ENCODE assay signal across 8 mouse cellular contexts in the genomic region with DNA sequence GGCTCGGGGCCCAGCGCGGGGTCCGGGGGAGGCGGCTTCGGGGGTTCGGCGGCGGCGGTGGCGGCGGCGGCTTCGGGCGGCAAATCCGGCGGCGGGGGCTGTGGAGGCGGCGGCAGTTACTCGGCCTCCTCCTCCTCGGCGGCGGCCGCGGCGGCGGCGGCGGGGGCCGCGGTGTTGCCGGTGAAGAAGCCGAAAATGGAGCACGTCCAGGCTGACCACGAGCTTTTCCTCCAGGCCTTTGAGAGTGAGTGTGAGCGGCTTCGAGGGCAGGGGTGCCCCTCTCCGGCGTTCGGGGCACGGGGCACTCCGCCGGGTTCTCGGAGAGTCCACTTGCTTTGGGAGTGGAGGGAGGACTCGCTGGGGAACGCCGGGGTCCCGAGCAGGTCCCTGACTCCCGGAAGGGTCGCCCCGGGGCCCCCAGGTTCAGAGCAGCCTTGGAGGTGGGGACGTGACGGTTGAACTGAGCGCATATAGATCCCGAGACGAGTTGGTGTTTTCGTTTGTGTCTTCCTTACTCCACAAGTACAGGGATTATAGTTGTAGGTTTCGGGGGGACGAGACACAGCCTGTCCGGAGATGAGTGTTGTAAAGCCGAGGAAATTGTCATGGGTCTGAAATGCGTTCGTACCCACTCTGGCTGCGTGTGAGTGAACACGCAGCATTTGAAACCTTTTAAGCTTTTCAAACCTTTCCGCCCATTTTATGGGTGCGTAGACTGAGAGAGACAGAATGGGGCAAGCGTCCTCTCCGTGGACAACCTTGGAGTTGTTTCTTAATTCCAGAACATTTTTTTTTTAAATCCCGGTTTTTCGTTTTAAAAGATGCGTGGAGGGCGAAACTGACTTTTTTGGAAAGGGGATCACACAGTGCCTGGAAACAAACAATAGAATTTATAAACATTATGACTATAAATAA. TPM values are rescaled to one million over a fixed set of nuclear protein-coding genes. Genes with fewer than 3 reads are reported as not detected.
DNase-seq lines count a peak whose midpoint lies in the region; ATAC-seq and TF ChIP-seq lines count a peak whose summit lies in the region.

No protein-coding gene starts in this region.

- WGBS in forebrain, embryonic 14.5 days, result under 1% methylated on average over 66 of the region's 74 CpGs
- under 1% methylated on average over 58 of the region's 74 CpGs for WGBS in limb, embryonic 11.5 days
- WGBS in midbrain, postnatal 0 days, result under 1% methylated on average over 57 of the region's 74 CpGs

- no peaks in the 10 kb centered on the region for H3K27me3 ChIP-seq in forebrain, embryonic 14.5 days (replicated peaks; ENCODE audit: control insufficient read depth, insufficient read depth, low read length)
- no peaks in the 10 kb centered on the region for H3K27me3 ChIP-seq in limb, embryonic 11.5 days (ENCODE audit: control insufficient read depth, insufficient read depth, low read length)
- H3K27me3 ChIP-seq in midbrain, postnatal 0 days (ENCODE audit: insufficient read depth, low read length), result no peaks in the 10 kb centered on the region

- peak overlapping the region; percentile 99 for H3K27ac ChIP-seq in forebrain, embryonic 14.5 days (ENCODE audit: low read depth, low read length)
- peak overlapping the region; percentile 99 for H3K27ac ChIP-seq in limb, embryonic 11.5 days (replicated peaks; ENCODE audit: low read depth, low read length)
- H3K27ac ChIP-seq in midbrain, postnatal 0 days (ENCODE audit: low read depth, low read length), result peak overlapping the region; percentile 84

- H3K9ac ChIP-seq in forebrain, embryonic 14.5 days (ENCODE audit: low read length), result peak overlapping the region; percentile 93
- peak overlapping the region; percentile 78 for H3K9ac ChIP-seq in limb, embryonic 11.5 days (ENCODE audit: low read length)
- H3K9ac ChIP-seq in midbrain, postnatal 0 days (replicated peaks; ENCODE audit: low read length, poor library complexity, severe bottlenecking), result peak overlapping the region; percentile 80

- DNase-seq in CD4-positive, CD25-positive, alpha-beta regulatory T cell, adult 2 months (ENCODE audit: low read depth, low spot score), result peak; percentile 37
- peak; percentile 35 for DNase-seq in retina, embryonic 14.5 days (ENCODE audit: low spot score)
- DNase-seq in retina, postnatal 1 day, result no peak
- peak; percentile 52 for DNase-seq in forebrain, embryonic 14.5 days (ENCODE audit: low spot score)
- no peak for DNase-seq in limb, embryonic 11.5 days (ENCODE audit: low spot score)
- DNase-seq in midbrain, postnatal 0 days (ENCODE audit: low spot score), result peak; percentile 5
- DNase-seq in B cell, adult 2 months, result no peak

- H3K4me3 ChIP-seq in forebrain, embryonic 14.5 days (ENCODE audit: low read depth, low read length), result peak overlapping the region; percentile 96
- H3K4me3 ChIP-seq in limb, embryonic 11.5 days (ENCODE audit: low read depth, low read length), result peak overlapping the region; percentile 87
- peak overlapping the region; percentile 95 for H3K4me3 ChIP-seq in midbrain, postnatal 0 days (ENCODE audit: low read depth, low read length)

- H3K36me3 ChIP-seq in forebrain, embryonic 14.5 days (ENCODE audit: control insufficient read depth, insufficient read depth, low read length), result peaks cover 18% of the 10 kb centered on the region
- peaks cover 6% of the 10 kb centered on the region; the same call in 1 of the 2 replicates for H3K36me3 ChIP-seq in limb, embryonic 11.5 days (ENCODE audit: control insufficient read depth, insufficient read depth, low read length)
- no peaks in the 10 kb centered on the region for H3K36me3 ChIP-seq in midbrain, postnatal 0 days (ENCODE audit: insufficient read depth, low read length)

- H3K4me1 ChIP-seq in forebrain, embryonic 14.5 days (ENCODE audit: control insufficient read depth, insufficient read depth, low read length), result peaks cover 2% of the 10 kb centered on the region; the same call in 1 of the 2 replicates
- no peaks in the 10 kb centered on the region for H3K4me1 ChIP-seq in limb, embryonic 11.5 days (ENCODE audit: control insufficient read depth, insufficient read depth, low read length)
- H3K4me1 ChIP-seq in midbrain, postnatal 0 days (ENCODE audit: insufficient read depth, low read length), result peaks cover 3% of the 10 kb centered on the region; the same call in 1 of the 2 replicates

- peak overlapping the region; percentile 49 for H3K4me2 ChIP-seq in forebrain, embryonic 14.5 days (ENCODE audit: low read length)
- peak overlapping the region; percentile 51 for H3K4me2 ChIP-seq in limb, embryonic 11.5 days (ENCODE audit: low read depth, severe bottlenecking)
- peak overlapping the region; percentile 63 for H3K4me2 ChIP-seq in midbrain, postnatal 0 days (ENCODE audit: low read depth, low read length, poor library complexity, severe bottlenecking)

- no peak for TF ChIP-seq CTCF in midbrain, postnatal 0 days (IDR thresholded peaks at IDR 0.05)

- H3K9me3 ChIP-seq in forebrain, embryonic 14.5 days (replicated peaks; ENCODE audit: control insufficient read depth, low read length), result no peaks in the 10 kb centered on the region
- H3K9me3 ChIP-seq in limb, embryonic 11.5 days (ENCODE audit: control insufficient read depth, low read length), result no peaks in the 10 kb centered on the region
- no peaks in the 10 kb centered on the region for H3K9me3 ChIP-seq in midbrain, postnatal 0 days (ENCODE audit: low read length)

- no peak for ATAC-seq in CD4-positive, CD25-positive, alpha-beta regulatory T cell, adult 4 months
- ATAC-seq in forebrain, embryonic 14.5 days, result peak; percentile 52
- no peak; the same call in 1 of the 2 replicates for ATAC-seq in limb, embryonic 11.5 days (ENCODE audit: insufficient number of reproducible peaks, low FRiP score, low TSS enrichment, low read depth)
- peak; percentile 8; the same call in 1 of the 2 replicates for ATAC-seq in midbrain, postnatal 0 days (ENCODE audit: low FRiP score)

RNA-seq across cellular contexts. Expression of a gene that starts 0.7 kb away (rescaled TPM):
- polyA plus RNA-seq in CD4-positive, CD25-positive, alpha-beta regulatory T cell, adult 4 months (2017; shearing (Covaris generic)), result 10 to 100 TPM; 22.3 to 33.0 TPM
- polyA plus RNA-seq in forebrain, embryonic 14.5 days (2014; fragmentation: Nextera tagmentation; extraction: Ambion mirVana), result 19.4 and 23.6 TPM in 2 replicates
- polyA plus RNA-seq in limb, embryonic 11.5 days (2014; fragmentation: Nextera tagmentation; extraction: Ambion mirVana), result 25.7 and 27.7 TPM in 2 replicates
- total RNA-seq in midbrain, postnatal 0 days (2014; rRNA removed), result 18.7 and 22.3 TPM in 2 replicates
- 6.4 and 9.2 TPM in 2 replicates for polyA plus RNA-seq in midbrain, postnatal 0 days (2015; fragmentation: Nextera tagmentation; extraction: Ambion mirVana)

RNA-seq across cellular contexts. Expression of a gene that starts 31.4 kb away (rescaled TPM):
- 10 to 100 TPM; 39.3 to 52.3 TPM for polyA plus RNA-seq in CD4-positive, CD25-positive, alpha-beta regulatory T cell, adult 4 months (2017; shearing (Covaris generic))
- 52.1 and 54.2 TPM in 2 replicates for polyA plus RNA-seq in forebrain, embryonic 14.5 days (2014; fragmentation: Nextera tagmentation; extraction: Ambion mirVana)
- 97.4 and 99.4 TPM in 2 replicates for polyA plus RNA-seq in limb, embryonic 11.5 days (2014; fragmentation: Nextera tagmentation; extraction: Ambion mirVana)
- 24.7 and 27.1 TPM in 2 replicates for total RNA-seq in midbrain, postnatal 0 days (2014; rRNA removed)
- 18.9 and 21.0 TPM in 2 replicates for polyA plus RNA-seq in midbrain, postnatal 0 days (2015; fragmentation: Nextera tagmentation; extraction: Ambion mirVana)

Comparison
In these comparisons a context has a peak if more than half of its experiments do, and no peak if none do; other contexts are left out.
1. DNase-seq: peak in CD4-positive, CD25-positive, alpha-beta regulatory T cell, adult 2 months (single experiment), retina, embryonic 14.5 days (single experiment), forebrain, embryonic 14.5 days (single experiment) and midbrain, postnatal 0 days (single experiment); none in retina, postnatal 1 day (single experiment), limb, embryonic 11.5 days (single experiment) and B cell, adult 2 months (0 of 2).
2. ATAC-seq: peak in forebrain, embryonic 14.5 days (single experiment) and midbrain, postnatal 0 days (single experiment); none in CD4-positive, CD25-positive, alpha-beta regulatory T cell, adult 4 months (single experiment) and limb, embryonic 11.5 days (single experiment).
3. Peak in every context shown above with its lines, with median percentiles within 50 percentile points of each other: H3K27ac ChIP-seq, H3K4me2 ChIP-seq, H3K4me3 ChIP-seq and H3K9ac ChIP-seq.